Mouse (Mus musculus) intestine, embryonic 16.5 days (tissue): ENCODE data around the gene Lrrc73. TPM values are rescaled to one million over a fixed set of nuclear protein-coding genes. Genes with fewer than 3 reads are reported as not detected.

Source experiments
- ATAC-seq: fragments of 200-750 bp; cut with Nextera tagmentation; 2 replicates; pipeline ENCODE4 v1.8.0; 2017; ENCODE audit warnings: moderate TSS enrichment, moderate library complexity
- H3K27ac ChIP-seq: fragments of 300-500 bp; sonication (generic); 2 replicates; pipeline ENCODE4 v1.5.1; 2014; ENCODE audit warnings: mild to moderate bottlenecking, low read length
- H3K27me3 ChIP-seq: fragments of 300-500 bp; sonication (generic); replicated peaks from 2 replicates; pipeline ENCODE4 v1.6.1; 2014; ENCODE audit warnings: low read length, control low read depth, mixed read lengths; ENCODE audit not compliant: control insufficient read depth, insufficient read depth
- H3K36me3 ChIP-seq: fragments of 300-500 bp; sonication (generic); 2 replicates; pipeline ENCODE4 v1.6.1; 2014; ENCODE audit warnings: low read length, control low read depth; ENCODE audit not compliant: control insufficient read depth, insufficient read depth
- H3K4me1 ChIP-seq: fragments of 300-500 bp; sonication (generic); 2 replicates; pipeline ENCODE4 v1.6.1; 2014; ENCODE audit warnings: low read length, control low read depth, mixed read lengths; ENCODE audit not compliant: control insufficient read depth, insufficient read depth
- H3K4me2 ChIP-seq: fragments of 300-500 bp; sonication (generic); 2 replicates; pipeline ENCODE4 v1.6.1; 2014; ENCODE audit warnings: low read depth, low read length, control low read depth
- H3K4me3 ChIP-seq: fragments of 300-500 bp; sonication (generic); 2 replicates; pipeline ENCODE4 v1.5.1; 2014; ENCODE audit warnings: mild to moderate bottlenecking, low read length
- H3K9ac ChIP-seq: fragments of 300-500 bp; sonication (generic); 2 replicates; pipeline ENCODE4 v1.6.1; 2014; ENCODE audit warnings: low read depth, low read length
- H3K9me3 ChIP-seq: fragments of 300-500 bp; sonication (generic); 2 replicates; pipeline ENCODE4 v1.6.1; 2016; ENCODE audit warnings: low read length, control low read depth; ENCODE audit not compliant: control insufficient read depth
- WGBS: fragments of 180-500 bp; shearing (Covaris S2); extraction: QIAGEN DNeasy Blood & Tissue Kit; methylation state at CpG from one replicate; pipeline ENCODE4 v1.1.7; 2014; 5-methylcytosine and 5-hydroxymethylcytosine counted together
- polyA plus RNA-seq: library from polyadenylated mRNA; unstranded; fragments of >200 nt; fragmentation: Nextera tagmentation; extraction: Ambion mirVana; gene quantifications from 2 replicates; pipeline ENCODE4 v1.2.1, GENCODE M21; 2015

The Lrrc73 gene
- polyA plus RNA-seq: 0.43 and 0.75 TPM in 2 replicates

DNA sequence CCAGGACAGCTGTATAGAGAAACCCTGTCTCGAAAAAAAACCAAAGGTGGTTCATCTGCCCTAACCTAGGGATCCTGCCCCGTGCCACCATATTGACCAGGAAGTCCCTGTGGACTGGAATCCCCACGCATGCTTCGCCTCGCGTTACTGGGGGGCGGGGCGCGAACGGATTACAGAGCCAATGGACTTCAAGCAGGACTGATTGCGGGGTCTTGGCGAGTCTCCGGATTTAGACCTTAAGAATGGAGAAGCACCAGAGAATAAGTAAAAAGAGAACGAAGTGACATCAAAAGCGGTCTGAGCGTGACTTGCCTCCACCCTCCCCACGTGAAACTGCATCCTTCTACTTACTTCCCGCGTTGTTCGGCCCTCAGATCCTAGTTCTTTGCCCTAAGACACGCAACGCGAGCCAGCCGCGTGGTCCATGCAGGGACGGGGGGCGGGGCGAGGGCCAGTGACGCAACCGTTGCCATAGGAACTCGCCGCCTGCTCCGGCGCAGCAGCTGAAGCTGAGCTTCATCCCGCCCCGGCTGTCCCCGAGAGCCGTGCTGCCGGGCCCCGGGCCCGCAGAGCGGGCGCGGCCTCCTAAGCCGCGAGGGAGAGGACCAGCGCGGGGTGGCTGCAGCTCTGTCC is at the start of gene Lrrc73:
Gene Lrrc73 (plus strand): TSS at position 80 of the 633 bp plus-strand sequence.
- Histone ChIP-seq H3K4me1 (peaks cover 23% of the 10 kb centered on the region), H3K9ac (peak within 1 kb of the TSS; percentile 66), H3K27ac (no peak within 1 kb of the TSS), H3K36me3 (peaks cover 30% of the 10 kb centered on the region; the same call in 1 of the 2 replicates), H3K9me3 (no peaks in the 10 kb centered on the region), H3K4me2 (peak within 1 kb of the TSS; percentile 100), H3K27me3 (peaks cover 16% of the 10 kb centered on the region), H3K4me3 (peak within 1 kb of the TSS; percentile 71)
- 1% methylated on average over 48 of the region's 48 CpGs for WGBS
- ATAC-seq: peak; percentile 84

DNA sequence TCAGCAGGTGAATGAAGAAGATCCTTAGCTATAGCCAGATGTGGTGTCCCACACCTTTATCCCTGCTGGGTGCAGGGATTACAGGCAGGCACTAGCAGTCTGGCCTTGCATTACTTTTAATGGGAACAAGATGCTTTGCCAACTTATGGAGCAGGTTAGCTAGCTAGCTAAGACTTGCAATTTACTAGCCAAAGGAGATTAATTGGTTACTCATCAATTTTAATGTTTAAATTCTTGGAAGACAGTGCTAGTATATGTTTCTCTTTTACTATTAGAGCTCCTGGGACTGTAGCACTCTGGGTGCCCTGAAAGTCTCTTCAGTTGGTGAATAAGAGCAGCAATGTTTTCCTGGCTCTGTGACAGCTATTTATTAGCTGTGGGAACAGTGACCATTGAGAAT is 46.7 kb upstream of the Lrrc73 start:
- Histone ChIP-seq H3K27me3 (no peaks in the 10 kb centered on the region), H3K36me3 (peaks cover 17% of the 10 kb centered on the region; the same call in 1 of the 2 replicates), H3K4me1 (peaks cover 10% of the 10 kb centered on the region), H3K4me3 (no peak overlapping the region), H3K4me2 (no peak overlapping the region), H3K9ac (no peak overlapping the region), H3K9me3 (no peaks in the 10 kb centered on the region), H3K27ac (no peak overlapping the region)
- no peak for ATAC-seq

DNA sequence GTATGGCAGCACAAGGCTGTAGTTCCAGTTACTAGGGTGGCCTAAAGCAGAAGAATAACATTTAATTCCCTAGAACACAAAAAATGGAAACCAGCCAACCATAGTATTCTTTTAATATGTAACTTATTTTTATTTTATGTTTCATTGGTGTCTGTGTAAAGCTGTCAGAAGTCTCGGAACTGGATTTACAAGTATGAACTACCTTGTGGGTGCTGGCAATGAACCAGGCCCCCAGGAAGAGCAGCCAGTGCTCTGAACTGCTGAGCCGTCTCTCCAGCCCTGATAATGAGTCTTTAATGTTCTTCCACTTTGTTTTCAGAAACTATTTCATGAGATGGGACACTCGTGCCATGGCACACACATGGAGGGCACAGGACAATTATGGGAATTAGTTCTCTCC is 42.8 kb upstream of the Lrrc73 start:
- no peaks in the 10 kb centered on the region for H3K9me3 ChIP-seq
- ATAC-seq: no peak
- WGBS: 80% methylated on average over 3 of the region's 3 CpGs
- no peak overlapping the region for H3K4me2 ChIP-seq
- H3K4me3 ChIP-seq: no peak overlapping the region
- no peaks in the 10 kb centered on the region for H3K27me3 ChIP-seq
- no peak overlapping the region for H3K27ac ChIP-seq
- no peak overlapping the region for H3K9ac ChIP-seq
- H3K36me3 ChIP-seq: peaks cover 29% of the 10 kb centered on the region
- H3K4me1 ChIP-seq: no peaks in the 10 kb centered on the region

DNA sequence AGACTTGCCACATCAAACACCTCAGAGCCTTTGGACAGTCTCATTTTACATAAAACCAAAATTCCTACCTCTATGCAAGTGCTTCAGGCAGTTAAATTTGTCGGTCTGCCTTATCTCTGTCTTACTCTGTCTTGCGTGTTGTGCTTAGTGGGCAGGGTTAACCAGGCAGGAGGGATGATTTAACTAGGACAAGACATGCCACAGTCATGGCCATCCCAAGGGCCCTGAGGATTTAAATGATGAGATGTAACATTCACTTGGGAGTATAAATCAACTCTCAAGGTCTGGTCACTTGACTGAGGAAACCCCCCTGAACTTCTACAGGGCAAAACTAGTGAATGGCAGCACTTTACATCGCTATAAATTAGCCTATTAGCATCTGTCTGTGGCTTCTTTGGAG is 31.7 kb upstream of the Lrrc73 start:
- WGBS: 94% methylated on average over 3 of the region's 3 CpGs
- ATAC-seq: no peak

DNA sequence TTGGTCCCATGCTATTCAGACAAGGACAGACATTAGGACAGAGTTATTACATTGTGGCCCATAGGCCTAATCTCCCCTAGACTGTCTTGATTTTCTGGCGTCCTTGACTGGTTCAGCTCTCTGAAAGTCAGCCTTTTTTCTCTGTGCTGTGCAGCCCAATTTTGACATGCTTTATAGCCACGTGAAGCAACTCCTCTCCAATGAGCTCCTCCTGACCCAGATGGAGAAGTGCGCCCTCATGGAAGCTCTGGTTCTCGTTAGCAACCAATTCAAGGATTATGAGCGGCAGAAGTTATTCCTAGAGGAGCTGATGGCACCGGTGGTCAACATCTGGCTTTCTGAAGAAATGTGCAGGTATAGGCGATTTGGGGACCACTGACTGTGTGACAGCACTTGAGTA is 25.8 kb upstream of the Lrrc73 start:
- no peaks in the 10 kb centered on the region for H3K9me3 ChIP-seq
- 85% methylated on average over 7 of the region's 7 CpGs for WGBS
- no peaks in the 10 kb centered on the region for H3K27me3 ChIP-seq
- H3K9ac ChIP-seq: no peak overlapping the region
- H3K27ac ChIP-seq: no peak overlapping the region
- H3K4me1 ChIP-seq: no peaks in the 10 kb centered on the region
- no peak for ATAC-seq
- H3K4me2 ChIP-seq: no peak overlapping the region
- peaks cover 16% of the 10 kb centered on the region for H3K36me3 ChIP-seq
- no peak overlapping the region for H3K4me3 ChIP-seq

More for the DNA sequence above, 31.7 kb upstream of the Lrrc73 start:
- H3K9ac ChIP-seq: no peak overlapping the region
- H3K27ac ChIP-seq: no peak overlapping the region
- H3K4me2 ChIP-seq: no peak overlapping the region
- no peaks in the 10 kb centered on the region for H3K9me3 ChIP-seq
- H3K27me3 ChIP-seq: no peaks in the 10 kb centered on the region
- H3K36me3 ChIP-seq: peaks cover 9% of the 10 kb centered on the region; the same call in 1 of the 2 replicates
- H3K4me3 ChIP-seq: no peak overlapping the region
- H3K4me1 ChIP-seq: no peaks in the 10 kb centered on the region

DNA sequence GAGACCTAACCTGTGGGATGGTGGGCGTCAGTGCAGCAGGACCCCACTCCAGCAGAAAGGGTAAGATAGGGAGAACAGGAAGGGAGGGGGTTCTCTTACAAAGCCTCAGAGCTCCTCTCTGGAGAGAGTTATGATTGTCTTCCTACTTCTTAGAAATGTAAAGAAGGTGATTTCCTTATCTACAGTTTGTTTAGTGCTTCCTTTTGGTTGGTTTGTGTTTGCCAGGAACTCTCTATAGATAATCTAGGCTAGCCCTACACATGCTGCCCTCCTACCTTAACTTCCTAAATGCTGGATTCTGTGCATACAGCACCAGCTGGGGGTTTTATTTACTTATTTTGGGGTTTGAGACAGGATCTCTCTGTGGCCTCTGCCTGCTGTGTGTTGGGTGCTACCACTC is 17.3 kb upstream of the Lrrc73 start:
- no peak overlapping the region for H3K9ac ChIP-seq
- peaks cover 20% of the 10 kb centered on the region for H3K36me3 ChIP-seq
- H3K4me2 ChIP-seq: no peak overlapping the region
- no peak overlapping the region for H3K4me3 ChIP-seq
- ATAC-seq: no peak
- H3K9me3 ChIP-seq: no peaks in the 10 kb centered on the region
- H3K27ac ChIP-seq: no peak overlapping the region
- no peaks in the 10 kb centered on the region for H3K27me3 ChIP-seq
- 100% methylated on average over 1 of the region's 1 CpGs for WGBS
- no peaks in the 10 kb centered on the region for H3K4me1 ChIP-seq

DNA sequence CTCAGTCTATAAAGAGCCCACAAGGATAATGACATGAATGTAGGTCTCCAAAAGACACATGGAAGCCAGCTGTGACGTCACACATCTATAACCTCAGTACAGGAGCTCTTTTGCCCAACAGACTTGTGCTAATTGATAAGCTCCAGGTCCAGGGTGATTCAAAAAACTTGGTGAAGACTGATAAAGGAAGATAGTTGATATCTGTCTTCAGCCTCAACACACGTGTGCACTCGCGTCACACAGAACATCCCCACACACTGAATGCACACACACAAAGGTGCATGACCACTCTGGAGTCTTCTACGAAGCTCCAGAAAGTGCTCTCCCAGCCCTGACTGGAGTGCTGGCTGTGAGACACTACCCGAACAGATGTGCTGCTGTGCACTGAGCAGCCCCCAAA is 16.3 kb upstream of the Lrrc73 start:
- Histone ChIP-seq H3K27ac (no peak overlapping the region), H3K36me3 (peaks cover 20% of the 10 kb centered on the region), H3K27me3 (no peaks in the 10 kb centered on the region), H3K4me3 (no peak overlapping the region), H3K4me2 (no peak overlapping the region), H3K9ac (no peak overlapping the region), H3K9me3 (no peaks in the 10 kb centered on the region), H3K4me1 (no peaks in the 10 kb centered on the region)
- WGBS: 90% methylated on average over 6 of the region's 6 CpGs
- no peak for ATAC-seq

DNA sequence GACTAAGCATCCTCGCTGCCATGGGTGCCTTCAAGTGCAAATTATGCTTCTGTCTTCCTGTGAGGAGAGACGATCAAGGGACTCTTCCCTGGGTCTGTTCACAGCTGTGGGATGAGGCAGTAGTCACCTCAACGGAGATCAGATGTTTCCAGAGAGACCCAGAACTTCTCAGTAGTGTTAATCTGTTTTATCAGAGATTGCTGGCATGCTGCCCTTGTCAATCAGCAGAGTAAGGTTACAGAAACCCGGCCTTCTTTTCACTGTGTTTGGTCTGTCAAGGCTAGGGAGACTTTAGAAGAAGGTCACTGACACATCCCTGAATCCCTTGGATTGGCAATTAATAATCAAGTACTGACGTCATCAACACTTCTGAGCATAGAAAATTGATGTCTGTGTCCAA is 15.9 kb upstream of the Lrrc73 start:
- H3K27ac ChIP-seq: no peak overlapping the region
- H3K36me3 ChIP-seq: peaks cover 20% of the 10 kb centered on the region
- ATAC-seq: no peak
- H3K4me1 ChIP-seq: no peaks in the 10 kb centered on the region
- H3K27me3 ChIP-seq: no peaks in the 10 kb centered on the region
- no peak overlapping the region for H3K4me2 ChIP-seq
- WGBS: 78% methylated on average over 5 of the region's 5 CpGs
- no peak overlapping the region for H3K4me3 ChIP-seq
- H3K9me3 ChIP-seq: no peaks in the 10 kb centered on the region
- no peak overlapping the region for H3K9ac ChIP-seq

DNA sequence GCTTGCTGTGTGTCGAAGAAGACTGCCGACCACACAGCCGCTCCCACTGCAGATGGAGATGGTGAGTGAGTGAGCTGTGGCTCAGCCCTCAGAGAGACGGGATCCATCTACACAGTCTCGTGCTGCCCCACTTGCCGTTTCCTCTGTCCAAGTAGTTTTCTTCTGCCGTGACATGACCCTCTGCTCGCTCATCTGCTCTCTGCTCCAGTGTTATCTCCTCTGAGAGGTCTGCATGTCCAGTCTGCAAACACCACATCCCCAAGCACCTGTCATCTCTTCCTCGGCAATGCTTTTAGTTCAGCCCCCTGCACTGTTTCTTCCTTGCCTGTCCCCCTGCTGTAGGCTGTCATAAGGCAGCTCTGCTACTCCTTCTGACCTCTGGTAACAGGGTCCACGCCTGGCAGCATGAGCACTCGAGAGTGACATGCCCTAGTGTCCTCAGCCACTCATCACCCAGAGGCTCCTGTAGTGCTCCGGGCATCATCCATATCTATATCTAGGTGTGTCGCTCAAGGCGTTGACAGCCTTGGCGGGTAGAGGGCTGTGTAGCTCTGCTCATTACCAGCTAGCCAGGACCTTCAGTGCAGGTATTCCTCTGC is 13.7 kb upstream of the Lrrc73 start:
- peaks cover 28% of the 10 kb centered on the region for H3K36me3 ChIP-seq
- ATAC-seq: no peak
- no peak overlapping the region for H3K9ac ChIP-seq
- H3K4me2 ChIP-seq: no peak overlapping the region
- H3K4me3 ChIP-seq: no peak overlapping the region
- no peak overlapping the region for H3K27ac ChIP-seq
- H3K27me3 ChIP-seq: no peaks in the 10 kb centered on the region
- 92% methylated on average over 15 of the region's 15 CpGs for WGBS
- H3K9me3 ChIP-seq: no peaks in the 10 kb centered on the region
- no peaks in the 10 kb centered on the region; the same call in 1 of the 2 replicates for H3K4me1 ChIP-seq
